Mouse (Mus musculus): ENCODE results near the gene Etv5.

DNA sequence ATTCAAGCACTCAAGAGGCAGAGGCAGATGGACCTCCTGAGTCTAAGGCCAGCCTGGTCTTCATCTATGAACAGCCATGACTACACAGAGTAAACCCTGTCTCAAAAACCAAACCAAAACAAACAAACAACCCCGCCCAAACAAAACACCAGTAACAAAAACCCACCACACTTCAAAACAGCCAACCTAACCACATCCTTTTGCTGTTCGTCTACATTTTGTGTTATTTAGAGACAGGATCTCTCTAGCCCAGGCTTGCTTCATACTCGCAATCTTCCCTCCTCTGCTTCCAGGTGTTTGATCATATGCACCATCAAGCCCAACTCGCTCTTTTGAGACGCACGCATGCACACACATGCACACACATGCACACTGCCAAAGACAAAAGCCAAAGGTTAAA, 51.8 kb downstream of the Etv5 start:
- TF ChIP-seq CTCF (IDR thresholded peaks at IDR 0.05; ENCODE audit: insufficient read depth, low read length): no peak
- no peak for TF ChIP-seq POLR2A (IDR thresholded peaks at IDR 0.05; ENCODE audit: borderline replicate concordance, extremely low read depth, low read depth, low read length)

All from lung, adult 2 months (tissue).